Mouse (Mus musculus): Measurements from ENCODE around the gene Inhba. TPM values are rescaled to one million over a fixed set of nuclear protein-coding genes. Genes with fewer than 3 reads are reported as not detected.

Gene Inhba
- polyA plus RNA-seq, 1 experiment from 2014 or later, result 1.1 TPM

DNA sequence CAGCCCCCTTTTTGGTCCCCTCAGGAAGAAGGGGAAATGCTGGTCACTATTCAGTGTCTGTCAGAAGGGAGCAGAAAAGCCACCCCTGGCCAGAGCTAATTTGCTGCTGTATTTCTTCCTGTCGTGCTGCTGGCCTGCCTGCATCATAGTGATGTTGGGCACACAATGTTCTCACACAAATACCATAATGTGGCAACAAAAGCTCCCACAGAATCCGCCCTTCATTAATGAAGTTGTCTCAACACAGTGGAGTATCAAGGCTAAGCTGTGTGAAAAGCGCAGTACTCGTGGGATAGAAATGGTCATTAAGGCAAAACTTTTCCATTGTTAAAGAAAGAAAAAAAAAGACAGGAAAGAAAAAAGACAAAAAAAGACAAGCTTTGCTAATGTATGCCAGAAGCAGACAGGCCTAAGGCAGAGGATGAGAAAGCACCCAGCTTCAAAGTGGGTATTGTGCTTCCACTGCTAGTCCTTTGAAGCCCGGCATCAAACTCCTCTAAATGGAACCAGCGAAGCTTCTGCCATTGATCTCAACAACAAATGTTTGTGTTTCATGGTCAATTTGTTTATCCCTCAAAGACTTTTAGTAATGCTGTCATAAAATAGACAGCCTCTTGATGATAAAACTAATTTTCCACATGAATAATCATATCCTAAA, 21.4 kb downstream of the Inhba start:
- no peak overlapping the region for H3K4me2 ChIP-seq (ENCODE audit: low read length)
- no peaks in the 10 kb centered on the region for H3K27me3 ChIP-seq (replicated peaks; ENCODE audit: control insufficient read depth, insufficient read depth, low read length)
- H3K4me1 ChIP-seq (ENCODE audit: control insufficient read depth, insufficient read depth, low read length), result no peaks in the 10 kb centered on the region
- H3K9me3 ChIP-seq (replicated peaks; ENCODE audit: control insufficient read depth, low read length), result no peaks in the 10 kb centered on the region
- no peak overlapping the region for H3K4me3 ChIP-seq (ENCODE audit: low read depth, low read length)
- no peak overlapping the region for H3K27ac ChIP-seq (ENCODE audit: low read depth, low read length)
- 10% methylated on average over 6 of the region's 6 CpGs for WGBS
- no peaks in the 10 kb centered on the region for H3K36me3 ChIP-seq (ENCODE audit: control insufficient read depth, insufficient read depth, low read length)
- H3K9ac ChIP-seq (ENCODE audit: low read length), result no peak overlapping the region
- no peak for DNase-seq (ENCODE audit: low spot score)
- no peak for ATAC-seq

- H3K36me3 ChIP-seq (ENCODE audit: control insufficient read depth, insufficient read depth, low read length), result no peaks in the 10 kb centered on the region
- H3K4me1 ChIP-seq (ENCODE audit: control insufficient read depth, insufficient read depth, low read length), result no peaks in the 10 kb centered on the region
- no peak for DNase-seq (ENCODE audit: low spot score)
- ATAC-seq, result no peak
- 93% methylated on average over 2 of the region's 2 CpGs for WGBS
- no peak overlapping the region for H3K4me3 ChIP-seq (ENCODE audit: low read depth, low read length)
- H3K27ac ChIP-seq (ENCODE audit: low read depth, low read length), result no peak overlapping the region
- H3K27me3 ChIP-seq (replicated peaks; ENCODE audit: control insufficient read depth, insufficient read depth, low read length), result no peaks in the 10 kb centered on the region
- no peak overlapping the region for H3K9ac ChIP-seq (ENCODE audit: low read length)
- H3K9me3 ChIP-seq (replicated peaks; ENCODE audit: control insufficient read depth, low read length), result no peaks in the 10 kb centered on the region
- H3K4me2 ChIP-seq (ENCODE audit: low read length), result no peak overlapping the region
These were observed 57.4 kb downstream of the Inhba start for GRCm38 (mm10) chr13:16069079-16069478.

- ATAC-seq, result no peak
- WGBS, result 80% methylated on average over 5 of the region's 5 CpGs
- DNase-seq (ENCODE audit: low spot score), result peak; percentile 2
These were observed 65.6 kb downstream of the Inhba start for GRCm38 (mm10) chr13:16077276-16077675.

DNA sequence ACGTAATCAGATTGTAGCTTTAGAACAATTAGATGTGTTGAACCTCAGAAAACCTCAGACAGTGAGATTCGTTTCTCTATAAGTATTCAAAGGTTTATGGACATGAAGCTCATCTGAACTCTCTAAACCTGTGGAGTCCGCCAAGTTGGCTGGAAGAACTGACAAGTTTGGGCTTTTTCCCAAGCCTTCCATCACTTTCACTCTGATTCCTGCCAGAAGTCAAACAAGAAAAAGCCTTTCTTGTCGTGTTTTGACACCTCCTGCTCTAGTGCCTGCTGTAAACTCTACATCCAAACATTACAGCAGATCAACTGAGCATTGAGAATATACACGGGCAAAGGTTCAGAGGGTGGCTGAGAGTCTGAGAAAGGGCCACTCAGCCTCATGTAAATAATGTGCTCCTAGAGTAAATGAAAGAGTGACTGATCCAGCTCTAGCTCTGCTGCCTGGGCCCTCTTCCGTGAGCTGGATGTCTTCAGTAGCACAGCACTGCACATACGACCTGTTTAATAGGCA, 66.6 kb downstream of the Inhba start:
- no peaks in the 10 kb centered on the region for H3K9me3 ChIP-seq (replicated peaks; ENCODE audit: control insufficient read depth, low read length)
- no peaks in the 10 kb centered on the region for H3K4me1 ChIP-seq (ENCODE audit: control insufficient read depth, insufficient read depth, low read length)
- H3K9ac ChIP-seq (ENCODE audit: low read length), result no peak overlapping the region
- H3K4me2 ChIP-seq (ENCODE audit: low read length), result no peak overlapping the region
- DNase-seq (ENCODE audit: low spot score) (peak; percentile 7), ATAC-seq (no peak)
- 66% methylated on average over 7 of the region's 7 CpGs for WGBS
- no peak overlapping the region for H3K27ac ChIP-seq (ENCODE audit: low read depth, low read length)
- no peak overlapping the region for H3K4me3 ChIP-seq (ENCODE audit: low read depth, low read length)
- no peaks in the 10 kb centered on the region for H3K36me3 ChIP-seq (ENCODE audit: control insufficient read depth, insufficient read depth, low read length)
- no peaks in the 10 kb centered on the region for H3K27me3 ChIP-seq (replicated peaks; ENCODE audit: control insufficient read depth, insufficient read depth, low read length)

More at GRCm38 (mm10) chr13:16077276-16077675, 65.6 kb downstream of the Inhba start:
- no peaks in the 10 kb centered on the region for H3K4me1 ChIP-seq (ENCODE audit: control insufficient read depth, insufficient read depth, low read length)
- no peak overlapping the region for H3K27ac ChIP-seq (ENCODE audit: low read depth, low read length)
- no peak overlapping the region for H3K4me2 ChIP-seq (ENCODE audit: low read length)
- H3K4me3 ChIP-seq (ENCODE audit: low read depth, low read length), result no peak overlapping the region
- H3K36me3 ChIP-seq (ENCODE audit: control insufficient read depth, insufficient read depth, low read length), result no peaks in the 10 kb centered on the region
- H3K9me3 ChIP-seq (replicated peaks; ENCODE audit: control insufficient read depth, low read length), result no peaks in the 10 kb centered on the region
- H3K9ac ChIP-seq (ENCODE audit: low read length), result no peak overlapping the region
- H3K27me3 ChIP-seq (replicated peaks; ENCODE audit: control insufficient read depth, insufficient read depth, low read length), result no peaks in the 10 kb centered on the region

- no peaks in the 10 kb centered on the region for H3K9me3 ChIP-seq (replicated peaks; ENCODE audit: control insufficient read depth, low read length)
- H3K27me3 ChIP-seq (replicated peaks; ENCODE audit: control insufficient read depth, insufficient read depth, low read length), result no peaks in the 10 kb centered on the region
- no peak overlapping the region for H3K4me3 ChIP-seq (ENCODE audit: low read depth, low read length)
- ATAC-seq, result no peak
- H3K27ac ChIP-seq (ENCODE audit: low read depth, low read length), result no peak overlapping the region
- WGBS, result 57% methylated on average over 2 of the region's 2 CpGs
- no peaks in the 10 kb centered on the region for H3K36me3 ChIP-seq (ENCODE audit: control insufficient read depth, insufficient read depth, low read length)
- no peak overlapping the region for H3K9ac ChIP-seq (ENCODE audit: low read length)
- H3K4me2 ChIP-seq (ENCODE audit: low read length), result no peak overlapping the region
- no peaks in the 10 kb centered on the region for H3K4me1 ChIP-seq (ENCODE audit: control insufficient read depth, insufficient read depth, low read length)
- no peak for DNase-seq (ENCODE audit: low spot score)
These were observed 68.6 kb downstream of the Inhba start for GRCm38 (mm10) chr13:16080205-16080604.
